Mouse (Mus musculus): Measurements from ENCODE around the gene Phf5a. TPM values are rescaled to one million over a fixed set of nuclear protein-coding genes. Genes with fewer than 3 reads are reported as not detected.

Gene Phf5a
- total RNA-seq, 4 experiments from 2014 or later = 44.2 to 61.3 (median 51.4) TPM

- no peak for DNase-seq
Observed at GRCm38 (mm10) chr15:81882348-81882747, 10.6 kb upstream of the Phf5a start.

- DNase-seq = no peak
Observed at GRCm38 (mm10) chr15:81879531-81880401, 8.1 kb upstream of the Phf5a start.

GRCm38 (mm10) chr15:81872262-81873136 lies 788 bp upstream of the Phf5a start, which contains the start of gene Aco2:
Aco2 (plus strand) TSS chr15:81872309.
- DNase-seq = peak; percentile 99

GRCm38 (mm10) chr15:81869985-81870384 lies 1.7 kb downstream of the Phf5a start:
- DNase-seq = no peak

GRCm38 (mm10) chr15:81864238-81864637 lies 7.5 kb downstream of the Phf5a start:
- DNase-seq = no peak

GRCm38 (mm10) chr15:81860471-81861135 lies 11.1 kb downstream of the Phf5a start:
- DNase-seq = no peak

GRCm38 (mm10) chr15:81859330-81860255 lies 12.1 kb downstream of the Phf5a start:
- DNase-seq = peak; percentile 86

- peak; percentile 77 for DNase-seq
Observed at GRCm38 (mm10) chr15:81858517-81859329, 13.0 kb downstream of the Phf5a start, which contains the start of gene Tob2. Tob2 (minus strand) TSS chr15:81858796.

GRCm38 (mm10) chr15:81858138-81858516 lies 13.6 kb downstream of the Phf5a start:
- DNase-seq = peak; percentile 91

- peak; percentile 54 for DNase-seq
Observed at GRCm38 (mm10) chr15:81857724-81858116, 14.0 kb downstream of the Phf5a start.

GRCm38 (mm10) chr15:81856938-81857723 lies 14.6 kb downstream of the Phf5a start:
- no peak for DNase-seq

GRCm38 (mm10) chr15:81856030-81856790 lies 15.5 kb downstream of the Phf5a start:
- peak; percentile 89 for DNase-seq

GRCm38 (mm10) chr15:81853081-81853480 lies 18.6 kb downstream of the Phf5a start:
- DNase-seq = peak; percentile 65

- DNase-seq = peak; percentile 65
Observed at GRCm38 (mm10) chr15:81852411-81853000, 19.2 kb downstream of the Phf5a start.

- no peak for DNase-seq
Observed at GRCm38 (mm10) chr15:81851375-81851774, 20.3 kb downstream of the Phf5a start.

GRCm38 (mm10) chr15:81850718-81851117 lies 21.0 kb downstream of the Phf5a start:
- DNase-seq = no peak

GRCm38 (mm10) chr15:81849104-81849503 lies 22.6 kb downstream of the Phf5a start:
- no peak for DNase-seq

- no peak for DNase-seq
Observed at GRCm38 (mm10) chr15:81848301-81848700, 23.4 kb downstream of the Phf5a start.

Data from adrenal gland, adult 8-10 months (tissue).